Mouse (Mus musculus) embryonic facial prominence, embryonic 14.5 days (tissue): ENCODE results near the gene Gm20388. TPM values are rescaled to one million over a fixed set of nuclear protein-coding genes. Genes with fewer than 3 reads are reported as not detected.

ENCODE experiments used
- ATAC-seq: fragments of 200-750 bp; cut with Nextera tagmentation; 2 replicates; pipeline ENCODE4 v1.8.0; 2017; ENCODE audit warnings: low read depth, moderate number of reproducible peaks, moderate TSS enrichment
- DNase-seq: peaks from one replicate; pipeline ENCODE4 v3.0.0-alpha.2; 2015; ENCODE audit warnings: low spot score
- H3K27ac ChIP-seq: fragments of 300-500 bp; sonication (generic); replicated peaks from 2 replicates; pipeline ENCODE4 v1.5.1; 2014; ENCODE audit warnings: low read depth, mild to moderate bottlenecking, low read length, moderate library complexity
- H3K27me3 ChIP-seq: fragments of 300-500 bp; sonication (generic); replicated peaks from 2 replicates; pipeline ENCODE4 v1.6.1; 2014; ENCODE audit warnings: low read length; ENCODE audit not compliant: control insufficient read depth, insufficient read depth
- H3K36me3 ChIP-seq: fragments of 300-500 bp; sonication (generic); 2 replicates; pipeline ENCODE4 v1.6.1; 2014; ENCODE audit warnings: low read length, mixed read lengths; ENCODE audit not compliant: control insufficient read depth, insufficient read depth
- H3K4me1 ChIP-seq: fragments of 300-500 bp; sonication (generic); 2 replicates; pipeline ENCODE4 v1.6.1; 2014; ENCODE audit warnings: antibody characterized with exemption, low read length; ENCODE audit not compliant: control insufficient read depth, insufficient read depth
- H3K4me2 ChIP-seq: fragments of 300-500 bp; sonication (generic); 2 replicates; pipeline ENCODE4 v1.6.1; 2014; ENCODE audit warnings: low read depth, mild to moderate bottlenecking, low read length, moderate library complexity, mixed read lengths
- H3K4me3 ChIP-seq: fragments of 300-500 bp; sonication (generic); 2 replicates; pipeline ENCODE4 v1.5.1; 2014; ENCODE audit warnings: low read depth, mild to moderate bottlenecking, low read length
- H3K9ac ChIP-seq: fragments of 300-500 bp; sonication (generic); 2 replicates; pipeline ENCODE4 v1.6.1; 2014; ENCODE audit warnings: low read depth, mild to moderate bottlenecking, low read length, moderate library complexity, mixed read lengths
- H3K9me3 ChIP-seq: fragments of 300-500 bp; sonication (generic); 2 replicates; pipeline ENCODE4 v1.6.1; 2016; ENCODE audit warnings: low read length; ENCODE audit not compliant: control insufficient read depth
- WGBS: fragments of 180-500 bp; shearing (Covaris S2); extraction: QIAGEN DNeasy Blood & Tissue Kit; methylation state at CpG from one replicate; pipeline ENCODE4 v1.1.7; 2014; 5-methylcytosine and 5-hydroxymethylcytosine counted together
- polyA plus RNA-seq: library from polyadenylated mRNA; unstranded; fragments of >200 nt; fragmentation: Nextera tagmentation; extraction: Ambion mirVana; gene quantifications from 2 replicates; pipeline ENCODE4 v1.2.1, GENCODE M21; 2014

The Gm20388 gene
- polyA plus RNA-seq, 1 experiment from 2014 or later = not detected

DNA sequence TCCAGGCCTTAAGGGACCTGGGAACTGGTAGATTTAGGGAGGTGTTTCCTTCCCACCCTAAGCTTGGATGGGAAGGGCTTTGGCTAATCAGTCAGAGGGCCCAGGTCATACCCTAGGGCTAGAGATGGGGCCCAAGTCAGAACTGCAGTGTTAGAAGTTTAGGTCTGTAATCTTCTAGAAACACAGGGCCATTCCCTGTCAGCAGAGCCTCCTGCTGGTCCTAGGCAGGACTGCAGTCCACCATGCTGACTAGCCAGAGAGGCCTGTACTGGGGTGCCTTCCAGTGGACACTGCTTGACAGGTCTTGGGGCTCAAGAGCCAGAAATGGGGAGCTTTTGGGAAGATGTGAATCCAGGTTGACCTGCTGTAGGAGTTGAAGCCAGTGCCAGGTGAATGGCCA lies 73.4 kb downstream of the Gm20388 start:
- H3K27me3 ChIP-seq = no peaks in the 10 kb centered on the region
- no peaks in the 10 kb centered on the region for H3K9me3 ChIP-seq
- no peak overlapping the region for H3K4me3 ChIP-seq
- no peak for DNase-seq
- no peaks in the 10 kb centered on the region for H3K36me3 ChIP-seq
- H3K9ac ChIP-seq = no peak overlapping the region
- no peak overlapping the region for H3K4me2 ChIP-seq
- no peak overlapping the region for H3K27ac ChIP-seq
- no peak for ATAC-seq
- H3K4me1 ChIP-seq = no peaks in the 10 kb centered on the region

DNA sequence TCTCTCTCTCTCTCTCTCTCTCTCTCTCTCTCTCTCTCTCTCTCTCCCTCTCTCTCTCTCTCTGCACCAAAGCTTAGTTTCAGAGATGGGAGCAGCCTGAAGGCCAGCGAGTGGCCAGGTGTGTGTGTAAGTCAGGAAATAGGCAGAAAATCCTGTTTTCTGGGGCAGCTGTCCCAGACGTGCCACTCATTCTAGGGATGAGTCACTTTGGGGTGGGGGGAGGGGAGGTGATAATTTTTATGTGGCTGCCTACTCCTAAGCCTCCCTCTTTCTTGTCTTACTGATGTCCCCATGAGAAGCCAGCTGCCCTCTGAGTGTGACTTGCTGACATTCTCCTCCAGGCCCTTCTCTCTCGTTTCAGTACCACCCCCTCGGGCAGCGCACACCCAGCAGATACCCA lies 75.5 kb downstream of the Gm20388 start:
- Histone ChIP-seq H3K9me3 (no peaks in the 10 kb centered on the region), H3K4me3 (no peak overlapping the region), H3K36me3 (no peaks in the 10 kb centered on the region), H3K27ac (no peak overlapping the region), H3K27me3 (no peaks in the 10 kb centered on the region), H3K4me2 (no peak overlapping the region), H3K4me1 (no peaks in the 10 kb centered on the region), H3K9ac (no peak overlapping the region)
- ATAC-seq = no peak
- 59% methylated on average over 5 of the region's 5 CpGs for WGBS
- no peak for DNase-seq

DNA sequence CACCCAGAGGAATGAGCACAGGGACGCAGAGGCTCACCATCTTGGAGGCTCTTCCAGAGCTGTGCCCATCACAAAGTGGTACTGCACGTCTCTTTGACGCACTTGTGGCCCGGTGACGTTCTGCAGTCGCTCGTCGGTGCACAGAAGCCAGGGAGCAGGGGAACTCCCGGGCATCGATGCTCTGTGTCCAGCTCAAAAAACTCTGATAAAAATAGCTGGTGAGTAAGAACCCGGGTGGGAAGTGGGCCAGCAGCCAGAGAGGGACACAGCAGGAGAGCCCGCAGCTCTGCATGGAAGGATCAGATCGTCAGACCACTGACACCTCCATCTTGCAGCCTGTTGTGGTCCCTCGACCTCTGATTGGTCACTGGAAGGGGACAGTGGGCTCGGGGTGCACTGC lies 77.4 kb downstream of the Gm20388 start:
- DNase-seq (no peak), ATAC-seq (no peak)
- Histone ChIP-seq H3K4me2 (no peak overlapping the region), H3K4me3 (no peak overlapping the region), H3K36me3 (no peaks in the 10 kb centered on the region), H3K4me1 (no peaks in the 10 kb centered on the region), H3K27ac (no peak overlapping the region), H3K9ac (no peak overlapping the region), H3K27me3 (0 out of 2 replicates have a peak, but pooled peaks cover 4% of the 10 kb centered on the region), H3K9me3 (no peaks in the 10 kb centered on the region)
- WGBS = 71% methylated on average over 15 of the region's 15 CpGs

DNA sequence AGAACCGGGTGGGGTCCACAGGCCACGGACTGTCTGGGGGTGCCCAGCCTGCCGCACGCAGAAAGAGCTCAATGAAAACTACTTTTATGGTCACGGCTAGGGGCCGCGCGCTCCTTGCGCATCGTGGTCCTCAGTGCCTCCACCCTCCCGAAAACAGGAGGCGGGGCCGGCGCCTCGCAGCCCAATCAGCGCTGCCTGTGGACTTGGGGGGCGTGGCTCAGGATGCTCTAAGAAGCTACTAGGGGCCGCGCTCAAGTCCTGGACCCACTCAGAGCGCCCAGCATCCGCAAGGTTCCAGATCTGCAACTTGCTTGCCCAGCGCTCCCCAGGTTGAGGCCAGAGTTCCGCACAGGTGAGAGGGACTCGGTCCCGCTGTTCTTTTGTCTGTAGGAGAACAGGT lies 81.6 kb downstream of the Gm20388 start, which contains the start of gene Crispld2:
TSS of gene Crispld2 (plus strand) at position 190 of the 400 bp plus-strand sequence.
- H3K4me3 ChIP-seq = peak within 1 kb of the TSS; percentile 31
- H3K27me3 ChIP-seq = peaks cover 12% of the 10 kb centered on the region; the same call in 1 of the 2 replicates
- ATAC-seq = peak; percentile 94
- WGBS = 0% methylated on average over 24 of the region's 25 CpGs
- peak within 1 kb of the TSS; percentile 57 for H3K4me2 ChIP-seq
- H3K27ac ChIP-seq = no peak within 1 kb of the TSS
- H3K9me3 ChIP-seq = no peaks in the 10 kb centered on the region
- DNase-seq = peak; percentile 96
- H3K9ac ChIP-seq = peak within 1 kb of the TSS; percentile 32; the same call in 1 of the 2 replicates
- peaks cover 16% of the 10 kb centered on the region for H3K4me1 ChIP-seq
- no peaks in the 10 kb centered on the region for H3K36me3 ChIP-seq

DNA sequence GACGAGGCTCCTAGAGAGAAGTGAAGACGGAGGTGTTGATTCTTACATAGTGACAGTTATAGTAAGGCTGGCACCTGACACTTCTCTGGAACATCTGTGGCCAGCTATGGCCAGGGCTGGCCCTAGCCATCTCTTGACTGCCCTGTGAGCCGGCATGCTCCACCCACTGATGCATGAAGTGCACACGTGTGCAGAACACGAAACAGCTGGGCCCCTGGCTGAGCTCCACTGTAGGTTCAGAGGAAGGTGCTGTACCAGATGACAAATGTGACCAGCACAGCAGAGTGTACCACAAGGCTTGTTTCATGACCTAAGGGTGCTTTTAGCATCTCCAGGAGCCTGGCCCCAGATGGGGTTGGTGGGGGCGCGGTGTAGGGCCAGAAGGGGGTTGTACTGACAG lies 83.5 kb downstream of the Gm20388 start:
- no peak overlapping the region for H3K4me3 ChIP-seq
- no peak for ATAC-seq
- peak overlapping the region; percentile 28 for H3K4me2 ChIP-seq
- no peaks in the 10 kb centered on the region for H3K9me3 ChIP-seq
- no peaks in the 10 kb centered on the region for H3K36me3 ChIP-seq
- H3K27me3 ChIP-seq = peaks cover 12% of the 10 kb centered on the region; the same call in 1 of the 2 replicates
- no peak overlapping the region for H3K27ac ChIP-seq
- peaks cover 16% of the 10 kb centered on the region for H3K4me1 ChIP-seq
- WGBS = 26% methylated on average over 6 of the region's 7 CpGs
- no peak for DNase-seq
- no peak overlapping the region for H3K9ac ChIP-seq

DNA sequence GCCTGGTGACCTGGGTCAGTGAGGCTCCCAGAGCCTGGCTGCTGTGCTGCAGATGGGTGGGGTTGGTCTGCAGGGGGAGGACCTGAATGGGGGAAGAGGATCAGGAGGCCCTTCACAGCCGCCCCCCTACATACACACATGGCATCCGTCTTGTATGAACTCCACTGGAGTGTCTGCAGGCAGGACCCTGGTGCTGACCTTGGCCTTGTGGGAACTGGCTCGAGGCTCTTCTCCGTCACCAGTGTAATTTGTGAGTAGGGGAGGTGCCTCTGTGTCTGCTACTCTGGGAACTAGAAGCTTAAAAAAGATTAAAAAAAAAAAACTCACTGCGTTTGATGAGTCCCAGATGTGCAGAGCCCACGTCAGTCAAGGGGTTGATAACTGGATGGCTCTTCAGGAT lies 83.9 kb downstream of the Gm20388 start:
- H3K4me3 ChIP-seq = no peak overlapping the region
- H3K27me3 ChIP-seq = peaks cover 12% of the 10 kb centered on the region; the same call in 1 of the 2 replicates
- peaks cover 16% of the 10 kb centered on the region for H3K4me1 ChIP-seq
- H3K27ac ChIP-seq = no peak overlapping the region
- peak overlapping the region; percentile 28 for H3K4me2 ChIP-seq
- no peaks in the 10 kb centered on the region for H3K9me3 ChIP-seq
- H3K36me3 ChIP-seq = no peaks in the 10 kb centered on the region
- DNase-seq (no peak), ATAC-seq (no peak)
- no peak overlapping the region for H3K9ac ChIP-seq
- WGBS = 27% methylated on average over 6 of the region's 6 CpGs

DNA sequence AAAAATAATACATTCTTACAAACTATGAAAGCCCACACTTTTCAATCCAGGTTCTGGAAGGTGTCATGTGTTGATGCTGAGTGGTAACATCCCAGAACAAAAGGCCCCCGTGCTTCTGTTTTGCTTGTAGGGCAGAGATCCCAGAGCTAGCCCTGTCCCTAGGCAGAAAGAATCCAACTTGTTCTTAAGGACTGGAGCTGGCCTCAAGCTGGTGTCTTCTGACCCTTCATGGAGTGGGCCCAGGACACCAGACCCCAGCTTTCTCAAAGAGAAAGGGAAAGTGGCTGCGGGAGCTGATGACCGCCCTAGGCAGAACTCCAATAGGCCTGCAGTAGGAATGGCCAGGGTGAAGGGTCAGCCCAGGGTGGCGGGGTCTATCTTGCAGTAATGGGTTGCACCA lies 86.6 kb downstream of the Gm20388 start:
- DNase-seq (no peak), ATAC-seq (no peak)
- no peaks in the 10 kb centered on the region for H3K9me3 ChIP-seq
- WGBS = 84% methylated on average over 4 of the region's 4 CpGs
- H3K27ac ChIP-seq = no peak overlapping the region
- no peak overlapping the region for H3K4me3 ChIP-seq
- H3K27me3 ChIP-seq = peaks cover 12% of the 10 kb centered on the region; the same call in 1 of the 2 replicates
- H3K9ac ChIP-seq = no peak overlapping the region
- H3K4me1 ChIP-seq = peaks cover 16% of the 10 kb centered on the region
- H3K36me3 ChIP-seq = no peaks in the 10 kb centered on the region
- H3K4me2 ChIP-seq = no peak overlapping the region

DNA sequence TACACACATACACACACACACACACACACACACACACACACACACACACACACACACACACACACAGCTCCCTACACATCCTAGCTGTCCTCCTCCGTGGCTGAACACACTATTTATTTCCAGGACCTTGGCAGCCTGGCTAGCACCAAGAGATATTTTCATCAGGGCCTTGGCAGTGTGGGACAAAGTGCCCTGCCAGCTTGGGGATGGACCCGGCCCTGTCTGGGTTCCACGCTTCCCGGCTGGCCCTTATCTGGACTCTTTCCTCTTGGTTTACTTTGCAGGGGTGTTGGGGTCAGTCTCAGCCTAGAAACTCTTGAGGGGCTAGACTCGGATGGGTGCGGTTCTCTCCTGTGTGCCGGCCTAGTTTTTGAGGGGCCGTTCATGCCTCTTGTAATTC lies 89.8 kb downstream of the Gm20388 start:
- Histone ChIP-seq H3K4me3 (no peak overlapping the region), H3K27me3 (no peaks in the 10 kb centered on the region), H3K27ac (no peak overlapping the region), H3K4me1 (0 out of 2 replicates have a peak, but pooled peaks cover 8% of the 10 kb centered on the region), H3K9ac (no peak overlapping the region), H3K9me3 (no peaks in the 10 kb centered on the region), H3K4me2 (no peak overlapping the region), H3K36me3 (no peaks in the 10 kb centered on the region)
- ATAC-seq (no peak), DNase-seq (no peak)
- 59% methylated on average over 8 of the region's 8 CpGs for WGBS

DNA sequence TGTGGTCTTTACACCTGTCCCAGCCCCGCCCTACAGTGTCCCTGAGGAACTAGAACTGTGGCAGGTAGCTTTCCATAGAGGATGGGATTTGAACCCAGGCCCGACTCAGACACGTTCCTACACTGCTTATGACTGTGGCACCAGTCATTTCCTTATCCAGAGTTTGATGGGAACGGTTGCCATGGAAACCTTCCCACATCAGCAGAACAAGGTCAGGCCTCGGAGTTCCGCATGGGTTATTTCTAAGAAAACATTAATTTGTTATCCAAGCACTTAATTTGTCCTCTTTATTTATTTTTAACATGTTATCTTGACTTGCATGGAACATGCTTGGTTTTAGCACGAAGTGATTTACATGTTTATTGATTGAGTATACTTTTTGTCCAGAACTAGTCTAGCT lies 91.1 kb downstream of the Gm20388 start:
- DNase-seq (no peak), ATAC-seq (no peak)
- no peak overlapping the region for H3K4me2 ChIP-seq

More for the DNA sequence above, 91.1 kb downstream of the Gm20388 start:
- WGBS = 71% methylated on average over 7 of the region's 7 CpGs
- Histone ChIP-seq H3K27ac (no peak overlapping the region), H3K4me1 (0 out of 2 replicates have a peak, but pooled peaks cover 8% of the 10 kb centered on the region), H3K4me3 (no peak overlapping the region), H3K27me3 (no peaks in the 10 kb centered on the region), H3K9me3 (no peaks in the 10 kb centered on the region), H3K9ac (no peak overlapping the region), H3K36me3 (no peaks in the 10 kb centered on the region)
